Mouse (Mus musculus): ENCODE data around the gene Nlrp6.

DNA sequence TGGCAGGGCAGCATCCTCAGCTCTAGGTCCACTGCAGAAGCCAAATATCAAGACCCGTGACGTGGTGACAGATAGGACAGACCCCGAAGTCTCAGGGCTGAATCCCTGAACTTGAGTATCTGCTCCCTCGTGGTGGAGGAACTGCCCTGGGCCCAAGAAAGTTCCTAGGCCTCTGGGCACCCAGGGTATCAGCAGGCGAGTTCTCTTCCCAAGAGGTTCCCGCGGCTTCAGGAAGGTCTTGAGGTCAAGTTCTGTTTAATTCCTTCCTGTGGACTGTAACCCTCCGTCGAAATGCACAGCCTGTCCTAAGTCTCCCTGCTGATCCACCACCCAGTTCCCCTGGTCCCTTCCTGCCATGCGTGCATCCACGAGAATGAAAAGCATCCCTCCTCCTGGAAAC is 32.4 kb downstream of the Nlrp6 start:
- no peak for TF ChIP-seq CTCF (IDR thresholded peaks at IDR 0.05; ENCODE audit: borderline replicate concordance, control insufficient read depth, extremely low read depth, insufficient read depth, low read length, poor library complexity)
- no peak for TF ChIP-seq POLR2A (IDR thresholded peaks at IDR 0.05; ENCODE audit: control insufficient read depth, extremely low read depth, insufficient read depth, low read length, poor library complexity)
